Mouse (Mus musculus) forebrain, embryonic 11.5 days (tissue): ENCODE measurements around the gene Plau. TPM values are rescaled to one million over a fixed set of nuclear protein-coding genes. Genes with fewer than 3 reads are reported as not detected.

Source experiments
- ATAC-seq: fragments of 200-750 bp; cut with Nextera tagmentation; replicated peaks from 2 replicates; pipeline ENCODE4 v1.8.0; 2017; ENCODE audit warnings: moderate TSS enrichment; ENCODE audit not compliant: low FRiP score
- DNase-seq: peaks from one replicate; pipeline ENCODE4 v3.0.0-alpha.2; 2017; ENCODE audit warnings: low spot score
- H3K27ac ChIP-seq: fragments of 300-500 bp; sonication (generic); 2 replicates; pipeline ENCODE4 v1.5.1; 2014; ENCODE audit warnings: low read depth, low read length
- H3K27me3 ChIP-seq: fragments of 300-500 bp; sonication (generic); 2 replicates; pipeline ENCODE4 v1.6.1; 2014; ENCODE audit warnings: mild to moderate bottlenecking, low read length, mixed read lengths; ENCODE audit not compliant: control insufficient read depth, insufficient read depth
- H3K36me3 ChIP-seq: fragments of 300-500 bp; sonication (generic); 2 replicates; pipeline ENCODE4 v1.6.1; 2014; ENCODE audit warnings: mild to moderate bottlenecking, low read length, moderate library complexity, mixed read lengths; ENCODE audit not compliant: control insufficient read depth, insufficient read depth
- H3K4me1 ChIP-seq: fragments of 300-500 bp; sonication (generic); replicated peaks from 2 replicates; pipeline ENCODE4 v1.6.1; 2014; ENCODE audit warnings: low read length, mixed read lengths; ENCODE audit not compliant: control insufficient read depth, insufficient read depth
- H3K4me2 ChIP-seq: fragments of 300-500 bp; sonication (generic); 2 replicates; pipeline ENCODE4 v1.6.1; 2014; ENCODE audit warnings: low read depth, mild to moderate bottlenecking, low read length, moderate library complexity, mixed read lengths; ENCODE audit not compliant: severe bottlenecking
- H3K4me3 ChIP-seq: fragments of 300-500 bp; sonication (generic); 2 replicates; pipeline ENCODE4 v1.5.1; 2014; ENCODE audit warnings: low read depth, low read length
- H3K9ac ChIP-seq: fragments of 300-500 bp; sonication (generic); 2 replicates; pipeline ENCODE4 v1.6.1; 2014; ENCODE audit warnings: low read length
- H3K9me3 ChIP-seq: fragments of 300-500 bp; sonication (generic); 2 replicates; pipeline ENCODE4 v1.6.1; 2016; ENCODE audit warnings: low read length, mixed read lengths; ENCODE audit not compliant: control insufficient read depth
- WGBS: fragments of 180-500 bp; shearing (Covaris S2); extraction: QIAGEN DNeasy Blood & Tissue Kit; methylation state at CpG from one replicate; pipeline ENCODE4 v1.1.7; 2014; 5-methylcytosine and 5-hydroxymethylcytosine counted together
- polyA plus RNA-seq: library from polyadenylated mRNA; unstranded; fragments of >200 nt; fragmentation: Nextera tagmentation; extraction: Ambion mirVana; gene quantifications from 2 replicates; pipeline ENCODE4 v1.2.1, GENCODE M21; 2014

Gene Plau
- polyA plus RNA-seq, 1 experiment from 2014 or later: 0.31 TPM

GRCm38 (mm10) chr14:20844671-20845576 lies 8.5 kb downstream of the Plau start:
- H3K27ac ChIP-seq: no peak overlapping the region
- no peaks in the 10 kb centered on the region for H3K27me3 ChIP-seq
- ATAC-seq: no peak
- H3K9me3 ChIP-seq: no peaks in the 10 kb centered on the region
- no peaks in the 10 kb centered on the region for H3K4me1 ChIP-seq
- no peak for DNase-seq
- H3K36me3 ChIP-seq: no peaks in the 10 kb centered on the region
- no peak overlapping the region for H3K4me2 ChIP-seq
- H3K4me3 ChIP-seq: no peak overlapping the region
- no peak overlapping the region for H3K9ac ChIP-seq
- 91% methylated on average over 10 of the region's 10 CpGs for WGBS

DNA sequence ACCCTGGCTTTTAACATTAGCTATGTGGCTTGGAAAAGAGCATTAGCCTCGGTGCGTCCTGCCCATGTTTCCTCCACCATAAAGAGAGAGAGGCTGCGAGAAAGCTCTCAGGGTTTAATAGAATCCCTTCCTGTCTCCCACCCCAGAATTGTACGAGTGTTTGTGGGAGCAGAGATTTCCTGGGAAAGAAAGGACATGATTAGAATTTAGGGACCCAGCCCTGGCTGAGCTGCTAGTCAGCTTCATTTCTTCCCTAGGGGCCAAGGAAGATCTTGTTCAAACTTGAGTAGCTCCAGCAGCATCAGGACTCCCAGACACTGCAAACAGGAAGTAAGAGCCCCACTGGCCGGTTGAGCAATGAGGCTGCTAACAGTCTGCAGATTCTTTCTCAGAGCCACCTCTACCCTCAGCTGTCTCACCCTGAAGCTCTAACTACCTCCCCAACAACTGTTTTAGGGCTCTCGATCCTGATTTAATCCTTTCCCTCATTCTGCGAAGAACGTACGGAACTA lies 9.2 kb downstream of the Plau start:
- Histone ChIP-seq H3K36me3 (no peaks in the 10 kb centered on the region), H3K27ac (no peak overlapping the region), H3K9me3 (no peaks in the 10 kb centered on the region), H3K9ac (no peak overlapping the region), H3K27me3 (no peaks in the 10 kb centered on the region), H3K4me3 (no peak overlapping the region), H3K4me2 (no peak overlapping the region), H3K4me1 (no peaks in the 10 kb centered on the region)
- ATAC-seq: no peak
- DNase-seq: no peak
- WGBS: 79% methylated on average over 9 of the region's 9 CpGs

DNA sequence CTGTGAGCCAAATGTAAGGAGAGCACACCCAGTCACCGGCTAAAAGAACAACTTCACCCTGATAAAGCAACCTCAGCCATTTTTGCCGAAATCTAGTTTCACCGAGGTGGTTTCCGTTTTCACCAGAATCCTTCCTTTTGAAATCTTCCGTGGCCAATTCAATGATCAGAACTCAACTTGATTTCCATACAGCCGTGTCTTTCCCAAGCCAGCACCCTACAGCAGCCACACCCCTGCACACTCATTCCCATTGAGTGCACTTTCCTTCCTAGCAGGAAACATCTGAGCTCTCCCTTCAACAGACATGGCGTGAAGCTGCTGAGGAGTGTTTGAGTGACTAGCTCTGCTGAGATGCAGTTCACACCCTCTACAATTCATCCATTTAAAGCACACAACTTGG lies 9.8 kb downstream of the Plau start:
- Histone ChIP-seq H3K4me2 (no peak overlapping the region), H3K4me1 (no peaks in the 10 kb centered on the region), H3K36me3 (no peaks in the 10 kb centered on the region), H3K4me3 (no peak overlapping the region), H3K27ac (no peak overlapping the region), H3K27me3 (no peaks in the 10 kb centered on the region), H3K9me3 (no peaks in the 10 kb centered on the region), H3K9ac (no peak overlapping the region)
- DNase-seq (no peak), ATAC-seq (no peak)
- WGBS: 81% methylated on average over 7 of the region's 7 CpGs

DNA sequence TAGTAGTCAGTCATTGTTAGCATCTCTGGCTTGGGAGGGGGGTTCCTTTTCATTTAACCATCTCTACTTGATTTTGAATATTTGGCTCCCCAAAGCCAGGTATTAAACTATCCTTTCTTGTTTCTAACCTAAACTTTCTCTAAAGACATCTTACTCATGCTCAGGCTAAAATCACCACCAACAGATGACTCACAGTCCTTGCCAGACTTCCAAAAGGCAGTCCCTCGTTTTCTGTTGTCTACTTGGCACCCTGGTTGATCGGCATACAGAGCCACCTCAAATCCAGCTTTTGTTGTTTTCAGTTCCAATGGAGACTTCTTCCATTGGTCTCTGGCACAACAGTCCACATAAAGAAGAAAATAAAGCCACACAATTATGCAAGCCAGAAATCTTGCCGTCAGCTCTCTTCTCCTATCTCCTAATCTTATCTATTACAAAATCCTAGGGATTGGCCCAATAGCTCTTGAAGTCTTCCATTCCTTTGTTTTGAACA lies 11.2 kb downstream of the Plau start:
- H3K4me2 ChIP-seq: no peak overlapping the region
- WGBS: 85% methylated on average over 3 of the region's 3 CpGs
- no peaks in the 10 kb centered on the region for H3K4me1 ChIP-seq
- H3K27ac ChIP-seq: no peak overlapping the region
- DNase-seq (no peak), ATAC-seq (no peak)
- no peaks in the 10 kb centered on the region for H3K27me3 ChIP-seq
- no peaks in the 10 kb centered on the region for H3K36me3 ChIP-seq
- no peak overlapping the region for H3K9ac ChIP-seq
- no peak overlapping the region for H3K4me3 ChIP-seq
- no peaks in the 10 kb centered on the region for H3K9me3 ChIP-seq

GRCm38 (mm10) chr14:20849753-20850152 lies 13.3 kb downstream of the Plau start:
- WGBS: 69% methylated on average over 4 of the region's 4 CpGs
- Histone ChIP-seq H3K9me3 (no peaks in the 10 kb centered on the region), H3K4me3 (no peak overlapping the region), H3K4me2 (no peak overlapping the region), H3K27ac (no peak overlapping the region), H3K36me3 (no peaks in the 10 kb centered on the region), H3K9ac (no peak overlapping the region), H3K27me3 (no peaks in the 10 kb centered on the region), H3K4me1 (no peaks in the 10 kb centered on the region)
- DNase-seq: no peak
- ATAC-seq: no peak

- Histone ChIP-seq H3K4me2 (no peak overlapping the region), H3K36me3 (no peaks in the 10 kb centered on the region), H3K9me3 (no peaks in the 10 kb centered on the region), H3K27me3 (no peaks in the 10 kb centered on the region), H3K4me1 (no peaks in the 10 kb centered on the region), H3K9ac (no peak overlapping the region), H3K4me3 (no peak overlapping the region), H3K27ac (no peak overlapping the region)
- ATAC-seq (no peak), DNase-seq (no peak)
- WGBS: 80% methylated on average over 2 of the region's 2 CpGs
Observed at GRCm38 (mm10) chr14:20850498-20850897, 14.0 kb downstream of the Plau start.

DNA sequence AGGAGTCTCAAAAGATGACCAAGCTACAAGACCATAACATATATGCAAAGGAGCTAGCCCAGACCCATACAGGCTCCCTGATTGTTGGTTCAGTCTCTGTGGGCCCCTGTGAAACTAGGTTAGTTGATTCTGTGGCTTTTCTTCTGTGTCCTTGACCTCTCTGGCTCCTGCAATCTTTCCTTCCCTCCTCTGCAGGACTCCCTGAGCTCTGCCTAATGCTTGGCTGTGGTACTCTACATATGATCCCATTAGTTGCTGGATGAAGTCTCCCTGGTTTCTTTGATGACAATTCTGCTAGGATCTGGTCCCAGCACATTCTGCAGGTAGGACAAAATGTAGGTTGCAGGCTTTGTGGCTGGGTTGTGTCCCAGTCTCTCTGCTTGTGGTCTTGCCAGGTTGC lies 15.3 kb downstream of the Plau start:
- no peaks in the 10 kb centered on the region for H3K9me3 ChIP-seq
- H3K36me3 ChIP-seq: no peaks in the 10 kb centered on the region
- DNase-seq (no peak), ATAC-seq (no peak)
- no peak overlapping the region for H3K4me3 ChIP-seq
- no peaks in the 10 kb centered on the region for H3K27me3 ChIP-seq
- H3K4me1 ChIP-seq: no peaks in the 10 kb centered on the region
- H3K4me2 ChIP-seq: no peak overlapping the region
- no peak overlapping the region for H3K9ac ChIP-seq
- no peak overlapping the region for H3K27ac ChIP-seq

DNA sequence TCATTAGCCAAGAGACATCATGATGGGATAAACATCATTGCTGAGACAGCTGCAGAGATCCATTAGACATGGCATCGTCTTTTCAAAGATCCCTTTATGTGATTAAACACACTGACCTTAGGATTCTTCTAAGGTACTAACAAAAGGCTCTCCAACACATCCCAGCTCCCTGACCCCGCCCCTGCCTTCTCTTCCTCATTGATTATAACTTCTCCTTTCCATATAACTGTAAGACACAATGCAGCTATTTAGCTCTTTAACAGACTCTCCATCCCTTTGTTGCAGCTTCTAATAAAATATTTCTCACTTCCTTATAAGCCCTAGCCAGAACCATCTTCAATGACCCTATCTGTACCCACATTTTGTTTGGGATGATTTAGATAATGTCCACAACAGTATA lies 24.7 kb downstream of the Plau start:
- Histone ChIP-seq H3K9me3 (no peaks in the 10 kb centered on the region), H3K9ac (no peak overlapping the region), H3K4me2 (no peak overlapping the region), H3K27me3 (no peaks in the 10 kb centered on the region), H3K27ac (no peak overlapping the region), H3K4me3 (no peak overlapping the region), H3K4me1 (no peaks in the 10 kb centered on the region), H3K36me3 (no peaks in the 10 kb centered on the region)
- ATAC-seq (no peak), DNase-seq (no peak)
- 90% methylated on average over 2 of the region's 2 CpGs for WGBS

GRCm38 (mm10) chr14:20861559-20861958 lies 25.1 kb downstream of the Plau start:
- no peak overlapping the region for H3K27ac ChIP-seq
- H3K27me3 ChIP-seq: no peaks in the 10 kb centered on the region
- WGBS: 82% methylated on average over 5 of the region's 5 CpGs
- H3K4me3 ChIP-seq: no peak overlapping the region
- no peak overlapping the region for H3K9ac ChIP-seq
- H3K9me3 ChIP-seq: no peaks in the 10 kb centered on the region
- ATAC-seq (no peak), DNase-seq (no peak)
- no peak overlapping the region for H3K4me2 ChIP-seq
- no peaks in the 10 kb centered on the region for H3K4me1 ChIP-seq
- no peaks in the 10 kb centered on the region for H3K36me3 ChIP-seq
